ENCODE assay signal across 25 mouse cellular contexts in the genomic region with DNA sequence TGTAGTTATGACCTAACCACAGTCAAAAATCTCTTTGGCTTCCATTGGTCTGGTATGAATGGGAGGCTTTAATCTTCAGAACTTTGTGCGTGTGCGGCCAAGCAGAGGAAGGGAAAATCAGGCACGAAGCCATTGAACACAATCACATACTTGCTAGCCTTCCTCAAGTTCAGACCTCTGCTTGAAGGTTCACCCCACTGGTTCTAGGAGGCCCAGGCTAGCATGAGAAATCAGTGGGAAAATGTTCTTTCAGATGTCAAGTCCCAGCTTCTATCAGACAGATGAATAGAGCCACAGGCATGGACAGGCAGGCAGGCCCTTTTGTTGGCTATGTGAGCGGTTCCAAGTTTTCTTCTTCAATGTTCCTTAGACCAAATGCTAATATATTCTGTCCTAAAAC. TPM values are rescaled to one million over a fixed set of nuclear protein-coding genes. Genes with fewer than 3 reads are reported as not detected.
A peak's percentile ranks its signal among the peaks of the same experiment; 100 is the strongest.
DNase-seq lines count a peak whose midpoint lies in the region; ATAC-seq and TF ChIP-seq lines count a peak whose summit lies in the region.
"Had no signal": no experiment of that assay in that cellular context is flagged by ENCODE, and none has a peak within 500 bp of the region (broad histone marks: within the 10 kb centered on the region; RNA-seq: fewer than 3 reads in every experiment).

No protein-coding gene starts in this region.

- ATAC-seq in forebrain, embryonic 14.5 days = peak; percentile 57; the same call in 1 of the 2 replicates
- no peak for ATAC-seq in forebrain, embryonic 12.5 days (ENCODE audit: low FRiP score)
- ATAC-seq: intestine, embryonic 15.5 days had no signal

- DNase-seq in forebrain, embryonic 14.5 days (ENCODE audit: low spot score) = peak; percentile 13
- DNase-seq in heart, adult 11 months = peak; percentile 71
- DNase-seq in heart, postnatal 25 days (ENCODE audit: low spot score) = no peak
- DNase-seq in brain, embryonic 14.5 days (ENCODE audit: low read depth) = peak; percentile 63
- no peak for DNase-seq in adrenal gland, postnatal 10 days
- no peak for DNase-seq in adrenal gland, postnatal 4 days (ENCODE audit: low spot score in 2 of 2)
- DNase-seq: adrenal gland, adult 2 months; adrenal gland, postnatal 25 days; B cell, adult 2 months; cerebellum, adult 11 months; cerebellum, adult 2 months; cerebellum, adult 9-11 months; gastrocnemius, adult 2 months; gastrocnemius, postnatal 14 days; heart, adult 18-20 months; heart, postnatal 10 days had no signal

- no peak for TF ChIP-seq POLR2A in brain, embryonic 14.5 days (IDR thresholded peaks at IDR 0.05; ENCODE audit: borderline replicate concordance, extremely low read depth, insufficient read depth, insufficient read length, poor library complexity, severe bottlenecking)

- no peak overlapping the region for H3K4me2 ChIP-seq in forebrain, embryonic 14.5 days (ENCODE audit: low read length)
- H3K4me2 ChIP-seq in forebrain, embryonic 12.5 days = no peak overlapping the region
- H3K4me2 ChIP-seq: embryonic facial prominence, embryonic 12.5 days; embryonic facial prominence, embryonic 15.5 days; heart, embryonic 12.5 days; heart, embryonic 15.5 days; hindbrain, embryonic 15.5 days; intestine, embryonic 15.5 days had no signal

- WGBS in forebrain, embryonic 14.5 days = 37% methylated on average over 4 of the region's 4 CpGs
- WGBS in forebrain, embryonic 12.5 days = 55% methylated on average over 4 of the region's 4 CpGs

- no peaks in the 10 kb centered on the region for H3K9me3 ChIP-seq in forebrain, embryonic 14.5 days (replicated peaks; ENCODE audit: control insufficient read depth, low read length)
- H3K9me3 ChIP-seq in forebrain, embryonic 12.5 days = no peaks in the 10 kb centered on the region
- H3K9me3 ChIP-seq: embryonic facial prominence, embryonic 12.5 days; embryonic facial prominence, embryonic 15.5 days; G1E; heart, embryonic 12.5 days; heart, embryonic 15.5 days; hindbrain, embryonic 15.5 days; intestine, embryonic 15.5 days had no signal

- H3K27ac ChIP-seq in forebrain, embryonic 14.5 days (ENCODE audit: low read depth, low read length) = no peak overlapping the region
- H3K27ac ChIP-seq in forebrain, embryonic 12.5 days = no peak overlapping the region
- H3K27ac ChIP-seq: embryonic facial prominence, embryonic 12.5 days; embryonic facial prominence, embryonic 15.5 days; gastrocnemius, adult 2 months; heart, embryonic 15.5 days; hindbrain, embryonic 15.5 days; intestine, embryonic 15.5 days had no signal

- TF ChIP-seq CTCF in brain, embryonic 14.5 days (IDR thresholded peaks at IDR 0.05; ENCODE audit: borderline replicate concordance, extremely low read depth, insufficient read depth, insufficient read length) = no peak

- no peaks in the 10 kb centered on the region for H3K27me3 ChIP-seq in forebrain, embryonic 14.5 days (replicated peaks; ENCODE audit: control insufficient read depth, insufficient read depth, low read length)
- no peaks in the 10 kb centered on the region for H3K27me3 ChIP-seq in forebrain, embryonic 12.5 days
- H3K27me3 ChIP-seq: CH12.LX; embryonic facial prominence, embryonic 12.5 days; embryonic facial prominence, embryonic 15.5 days; heart, embryonic 12.5 days; heart, embryonic 15.5 days; hindbrain, embryonic 15.5 days; intestine, embryonic 15.5 days had no signal

- H3K4me3 ChIP-seq in forebrain, embryonic 14.5 days (ENCODE audit: low read depth, low read length) = no peak overlapping the region
- no peak overlapping the region for H3K4me3 ChIP-seq in forebrain, embryonic 12.5 days (replicated peaks)
- H3K4me3 ChIP-seq: embryonic facial prominence, embryonic 12.5 days; embryonic facial prominence, embryonic 15.5 days; gastrocnemius, adult 2 months; heart, embryonic 12.5 days; heart, embryonic 15.5 days; hindbrain, embryonic 15.5 days; intestine, embryonic 15.5 days had no signal

- intact Hi-C loops in heart, postnatal 25 days (cut with DNase I) = loop anchor here (10.0 kb wide), 1 partner anchor 274 kb away; no protein-coding TSS in a partner anchor

- no peaks in the 10 kb centered on the region for H3K36me3 ChIP-seq in forebrain, embryonic 14.5 days (ENCODE audit: control insufficient read depth, insufficient read depth, low read length)
- no peaks in the 10 kb centered on the region for H3K36me3 ChIP-seq in forebrain, embryonic 12.5 days (replicated peaks)
- H3K36me3 ChIP-seq: embryonic facial prominence, embryonic 12.5 days; embryonic facial prominence, embryonic 15.5 days; G1E; heart, embryonic 12.5 days; heart, embryonic 15.5 days; hindbrain, embryonic 15.5 days; intestine, embryonic 15.5 days had no signal

- no peaks in the 10 kb centered on the region for H3K4me1 ChIP-seq in forebrain, embryonic 14.5 days (ENCODE audit: control insufficient read depth, insufficient read depth, low read length)
- H3K4me1 ChIP-seq in forebrain, embryonic 12.5 days = peaks cover 8% of the 10 kb centered on the region; the same call in 1 of the 2 replicates
- H3K4me1 ChIP-seq: embryonic facial prominence, embryonic 12.5 days; hindbrain, embryonic 15.5 days had no signal

- no peak overlapping the region for H3K9ac ChIP-seq in forebrain, embryonic 14.5 days (ENCODE audit: low read length)
- H3K9ac ChIP-seq in forebrain, embryonic 12.5 days = no peak overlapping the region
- H3K9ac ChIP-seq: embryonic facial prominence, embryonic 12.5 days; embryonic facial prominence, embryonic 15.5 days; heart, embryonic 12.5 days; heart, embryonic 15.5 days; hindbrain, embryonic 15.5 days; intestine, embryonic 15.5 days had no signal

RNA-seq across cellular contexts. Expression of a gene that starts 32.5 kb away (rescaled TPM):
- 14.0 and 16.3 TPM in 2 replicates for polyA plus RNA-seq in forebrain, embryonic 14.5 days (2014; fragmentation: Nextera tagmentation; extraction: Ambion mirVana)
- 12.5 and 13.0 TPM in 2 replicates for polyA plus RNA-seq in forebrain, embryonic 12.5 days (2016; fragmentation: Nextera tagmentation; extraction: Ambion mirVana)
- total RNA-seq in heart, postnatal 25 days (2021) = 10 to 100 TPM; 39.2 to 46.7 TPM
- polyA plus RNA-seq in brain, embryonic 14.5 days (2012; rRNA removed) = 20.1 and 26.8 TPM in 2 replicates
- 10 to 100 TPM; 49.2 to 55.0 TPM for total RNA-seq in adrenal gland, postnatal 10 days (2021)
- 10 to 100 TPM; 66.6 to 70.0 TPM for total RNA-seq in adrenal gland, postnatal 4 days (2021)

RNA-seq across cellular contexts. Expression of a gene that starts 46.0 kb away (rescaled TPM):
- 137 and 152 TPM in 2 replicates for polyA plus RNA-seq in forebrain, embryonic 14.5 days (2014; fragmentation: Nextera tagmentation; extraction: Ambion mirVana)
- 275 and 277 TPM in 2 replicates for polyA plus RNA-seq in forebrain, embryonic 12.5 days (2016; fragmentation: Nextera tagmentation; extraction: Ambion mirVana)
- 10 to 100 TPM; 26.9 to 29.6 TPM for total RNA-seq in heart, postnatal 25 days (2021)
- polyA plus RNA-seq in brain, embryonic 14.5 days (2012; rRNA removed) = 47.2 and 53.5 TPM in 2 replicates
- 100 to 1,000 TPM; 114 to 126 TPM for total RNA-seq in adrenal gland, postnatal 10 days (2021)
- 100 to 1,000 TPM; 146 to 164 TPM for total RNA-seq in adrenal gland, postnatal 4 days (2021)

Comparison
In these comparisons a context has a peak if more than half of its experiments do, and no peak if none do; other contexts are left out.
1. DNase-seq: peak in forebrain, embryonic 14.5 days (single experiment), heart, adult 11 months (single experiment) and brain, embryonic 14.5 days (single experiment); none in heart, postnatal 25 days (single experiment), adrenal gland, postnatal 10 days (single experiment) and adrenal gland, postnatal 4 days (0 of 2).